Mouse (Mus musculus) midbrain, embryonic 15.5 days (tissue): ENCODE measurements around the gene Ifitm6. TPM values are rescaled to one million over a fixed set of nuclear protein-coding genes. Genes with fewer than 3 reads are reported as not detected.
"Not testable (repeated sequence)": the region's sequence is repeated elsewhere in the genome, so short reads cannot be mapped to it uniquely, and the experiment has no call there.

ENCODE experiments used
- ATAC-seq: fragments of 200-750 bp; cut with Nextera tagmentation; replicated peaks from 2 replicates; pipeline ENCODE4 v1.8.0; 2017; ENCODE audit warnings: moderate TSS enrichment
- H3K27ac ChIP-seq: fragments of 300-500 bp; sonication (generic); 2 replicates; pipeline ENCODE4 v1.5.1; 2015; ENCODE audit warnings: mild to moderate bottlenecking, inconsistent platforms
- H3K27me3 ChIP-seq: fragments of 300-500 bp; sonication (generic); replicated peaks from 2 replicates; pipeline ENCODE4 v1.6.1; 2015; ENCODE audit warnings: inconsistent platforms
- H3K36me3 ChIP-seq: fragments of 300-500 bp; sonication (generic); replicated peaks from 2 replicates; pipeline ENCODE4 v1.6.1; 2015; ENCODE audit warnings: inconsistent platforms
- H3K4me1 ChIP-seq: fragments of 300-500 bp; sonication (generic); 2 replicates; pipeline ENCODE4 v1.6.1; 2015; ENCODE audit warnings: inconsistent platforms
- H3K4me2 ChIP-seq: fragments of 300-500 bp; sonication (generic); 2 replicates; pipeline ENCODE4 v1.6.1; 2015; ENCODE audit warnings: inconsistent platforms, mild to moderate bottlenecking, moderate library complexity
- H3K4me3 ChIP-seq: fragments of 300-500 bp; sonication (generic); 2 replicates; pipeline ENCODE4 v1.5.1; 2015; ENCODE audit warnings: mild to moderate bottlenecking, inconsistent platforms
- H3K9ac ChIP-seq: fragments of 300-500 bp; sonication (generic); 2 replicates; pipeline ENCODE4 v1.6.1; 2015; ENCODE audit warnings: mild to moderate bottlenecking, inconsistent platforms
- H3K9me3 ChIP-seq: fragments of 300-500 bp; sonication (generic); 2 replicates; pipeline ENCODE4 v1.6.1; 2016; ENCODE audit warnings: inconsistent platforms
- whole genome bisulfite sequencing: fragments of 180-500 bp; shearing (Covaris S2); methylation state at CpG from one replicate; pipeline ENCODE4 v1.1.7; 2015; ENCODE audit warnings: mixed read lengths; 5-methylcytosine and 5-hydroxymethylcytosine counted together
- polyA plus RNA-seq: library from polyadenylated mRNA; unstranded; fragments of >200 nt; fragmentation: Nextera tagmentation; extraction: Ambion mirVana; gene quantifications from 2 replicates; pipeline ENCODE4 v1.2.1, GENCODE M21; 2015

Ifitm6 gene
- polyA plus RNA-seq, 1 experiment from 2014 or later, result 0.99 TPM

GRCm38 (mm10) chr7:140973396-140974165, 44.1 kb downstream of the Ifitm6 start:
- Histone ChIP-seq H3K9ac (no peak overlapping the region), H3K4me3 (no peak overlapping the region), H3K36me3 (no peaks in the 10 kb centered on the region), H3K4me1 (peaks cover 4% of the 10 kb centered on the region; the same call in 1 of the 2 replicates), H3K27ac (no peak overlapping the region), H3K9me3 (no peaks in the 10 kb centered on the region), H3K27me3 (0 out of 2 replicates have a peak, but pooled peaks cover 3% of the 10 kb centered on the region), H3K4me2 (no peak overlapping the region)
- ATAC-seq, result no peak
- WGBS, result 29% methylated on average over 14 of the region's 14 CpGs

- ATAC-seq, result no peak
- Histone ChIP-seq H3K27ac (no peak overlapping the region), H3K9me3 (no peaks in the 10 kb centered on the region), H3K4me2 (no peak overlapping the region), H3K4me3 (no peak overlapping the region), H3K27me3 (0 out of 2 replicates have a peak, but pooled peaks cover 3% of the 10 kb centered on the region), H3K4me1 (peaks cover 4% of the 10 kb centered on the region; the same call in 1 of the 2 replicates), H3K36me3 (no peaks in the 10 kb centered on the region), H3K9ac (no peak overlapping the region)
- WGBS, result 87% methylated on average over 8 of the region's 8 CpGs
These were observed 46.1 kb downstream of the Ifitm6 start for GRCm38 (mm10) chr7:140971479-140972171.

GRCm38 (mm10) chr7:140970931-140971330, 46.8 kb downstream of the Ifitm6 start:
- Histone ChIP-seq H3K36me3 (no peaks in the 10 kb centered on the region), H3K9me3 (no peaks in the 10 kb centered on the region), H3K27ac (no peak overlapping the region), H3K9ac (no peak overlapping the region), H3K4me1 (peaks cover 4% of the 10 kb centered on the region; the same call in 1 of the 2 replicates), H3K4me2 (no peak overlapping the region), H3K4me3 (no peak overlapping the region), H3K27me3 (0 out of 2 replicates have a peak, but pooled peaks cover 3% of the 10 kb centered on the region)
- WGBS, result 52% methylated on average over 7 of the region's 7 CpGs
- no peak for ATAC-seq

GRCm38 (mm10) chr7:140968710-140969109, 49.0 kb downstream of the Ifitm6 start:
- not testable (repeated sequence) for H3K27me3 ChIP-seq, H3K9ac ChIP-seq, H3K4me1 ChIP-seq, ATAC-seq, H3K4me2 ChIP-seq, H3K9me3 ChIP-seq, H3K27ac ChIP-seq, H3K4me3 ChIP-seq, H3K36me3 ChIP-seq
- 19% methylated on average over 3 of the region's 3 CpGs for WGBS

- no peak for ATAC-seq
- Histone ChIP-seq H3K9me3 (no peaks in the 10 kb centered on the region), H3K36me3 (no peaks in the 10 kb centered on the region), H3K4me1 (no peaks in the 10 kb centered on the region), H3K27ac (no peak overlapping the region), H3K9ac (no peak overlapping the region), H3K4me2 (no peak overlapping the region), H3K4me3 (no peak overlapping the region), H3K27me3 (no peaks in the 10 kb centered on the region)
- WGBS, result 7% methylated on average over 14 of the region's 14 CpGs
These were observed 49.7 kb downstream of the Ifitm6 start for GRCm38 (mm10) chr7:140967862-140968591.

GRCm38 (mm10) chr7:140966921-140967320, 50.8 kb downstream of the Ifitm6 start, which contains the start of gene Ifitm1:
TSS of gene Ifitm1 (plus strand) at chr7:140967221.
- Histone ChIP-seq H3K27ac (no peak within 1 kb of the TSS), H3K4me3 (no peak within 1 kb of the TSS), H3K4me1 (no peaks in the 10 kb centered on the region), H3K9ac (no peak within 1 kb of the TSS), H3K36me3 (no peaks in the 10 kb centered on the region), H3K9me3 (no peaks in the 10 kb centered on the region), H3K27me3 (no peaks in the 10 kb centered on the region), H3K4me2 (no peak within 1 kb of the TSS)
- WGBS, result 82% methylated on average over 4 of the region's 4 CpGs
- ATAC-seq, result no peak

Other genes with a start within 250 kb of the Ifitm6 start
- 0.45 and 0.55 TPM in 2 replicates for gene Syce1, start 230.1 kb downstream of the Ifitm6 start, polyA plus RNA-seq
- gene Zfp941, start 195.7 kb downstream of the Ifitm6 start, polyA plus RNA-seq, result 34.1 and 36.5 TPM in 2 replicates
- 0.38 TPM in 1 of 2 replicates, not detected in the other for gene Urah, start 182.9 kb downstream of the Ifitm6 start, polyA plus RNA-seq
- not detected in 2 replicates for gene Scgb1c1, start 172.4 kb downstream of the Ifitm6 start, polyA plus RNA-seq
- gene Odf3, start 170.1 kb downstream of the Ifitm6 start, polyA plus RNA-seq, result not detected in 2 replicates
- 0.23 and 0.36 TPM in 2 replicates for gene Gm45785, start 161.6 kb downstream of the Ifitm6 start, polyA plus RNA-seq
- 110 and 111 TPM in 2 replicates for gene Ric8a, start 161.0 kb downstream of the Ifitm6 start, polyA plus RNA-seq
- 41.1 and 46.2 TPM in 2 replicates for gene Bet1l, start 160.3 kb downstream of the Ifitm6 start, polyA plus RNA-seq
- 279 and 282 TPM in 2 replicates for gene Psmd13, start 136.0 kb downstream of the Ifitm6 start, polyA plus RNA-seq
- 54.0 and 55.5 TPM in 2 replicates for gene Sirt3, start 135.6 kb downstream of the Ifitm6 start, polyA plus RNA-seq
- not detected in 2 replicates for gene Cox8b, start 117.5 kb downstream of the Ifitm6 start, polyA plus RNA-seq
- gene Nlrp6, start 97.0 kb downstream of the Ifitm6 start, polyA plus RNA-seq, result 0.56 and 0.63 TPM in 2 replicates
- 6.2 and 8.4 TPM in 2 replicates for gene Pgghg, start 76.5 kb downstream of the Ifitm6 start, polyA plus RNA-seq
- gene Ifitm5, start 67.6 kb downstream of the Ifitm6 start, polyA plus RNA-seq, result 0.65 and 1.1 TPM in 2 replicates
- gene Gm45717, start 62.0 kb downstream of the Ifitm6 start, polyA plus RNA-seq, result not detected in 2 replicates
- 135 and 145 TPM in 2 replicates for gene Ifitm2, start 61.9 kb downstream of the Ifitm6 start, polyA plus RNA-seq
- 14.9 and 18.8 TPM in 2 replicates for gene Ifitm1, start 50.7 kb downstream of the Ifitm6 start, polyA plus RNA-seq
- gene Ifitm3, start 7.2 kb downstream of the Ifitm6 start, polyA plus RNA-seq, result 40.9 and 59.9 TPM in 2 replicates
- gene Gm17387, start 11.2 kb upstream of the Ifitm6 start, polyA plus RNA-seq, result not detected in 2 replicates
- 59.2 and 64.1 TPM in 2 replicates for gene B4galnt4, start 43.2 kb upstream of the Ifitm6 start, polyA plus RNA-seq
- 0.84 TPM in 1 of 2 replicates, not detected in the other for gene Pkp3, start 60.3 kb upstream of the Ifitm6 start, polyA plus RNA-seq
- 2.3 and 2.7 TPM in 2 replicates for gene Sigirr, start 82.6 kb upstream of the Ifitm6 start, polyA plus RNA-seq
- 0.36 and 0.42 TPM in 2 replicates for gene Ano9, start 99.9 kb upstream of the Ifitm6 start, polyA plus RNA-seq
- gene Ptdss2, start 104.5 kb upstream of the Ifitm6 start, polyA plus RNA-seq, result 83.3 and 86.2 TPM in 2 replicates
- gene Rnh1, start 154.9 kb upstream of the Ifitm6 start, polyA plus RNA-seq, result 40.6 and 44.4 TPM in 2 replicates
- 181 and 195 TPM in 2 replicates for gene Hras, start 176.1 kb upstream of the Ifitm6 start, polyA plus RNA-seq
- 12.8 and 13.8 TPM in 2 replicates for gene Lrrc56, start 176.2 kb upstream of the Ifitm6 start, polyA plus RNA-seq
- 0.87 and 1.4 TPM in 2 replicates for gene Lmntd2, start 196.2 kb upstream of the Ifitm6 start, polyA plus RNA-seq
- 24.0 and 26.3 TPM in 2 replicates for gene Rassf7, start 197.9 kb upstream of the Ifitm6 start, polyA plus RNA-seq
- gene Phrf1, start 210.9 kb upstream of the Ifitm6 start, polyA plus RNA-seq, result 77.3 and 85.7 TPM in 2 replicates
- gene Irf7, start 248.6 kb upstream of the Ifitm6 start, polyA plus RNA-seq, result 2.1 and 4.2 TPM in 2 replicates